Mouse (Mus musculus) left cerebral cortex, postnatal 14 days (tissue): ENCODE results near the gene Ccnl1. TPM values are rescaled to one million over a fixed set of nuclear protein-coding genes. Genes with fewer than 3 reads are reported as not detected.

Source experiments
- DNase-seq, 2 experiments: peaks; one replicate each; pipeline ENCODE4 v3.0.0; 2021 to 2022; ENCODE audit warnings: low spot score in 2 of 2, mixed read lengths in 1 of 2
- intact Hi-C: fragments of 180-260 bp; cut with DNase I; formaldehyde crosslinking; loops from one replicate; pipeline ENCODE4 v1.15.1; 2025
- total RNA-seq, 2 experiments: library from RNA; stranded (reverse); gene quantifications; 2 replicates each; pipeline ENCODE4 v1.2.3; 2021

The Ccnl1 gene
- total RNA-seq, 2 experiments from 2014 or later = 45.7 to 50.8 TPM

- no peak for DNase-seq
- intact Hi-C loops = no loop called here
Observed at GRCm38 (mm10) chr3:65898598-65899278, 59.3 kb downstream of the Ccnl1 start.

- intact Hi-C loops = no loop called here
- no peak for DNase-seq
Observed at GRCm38 (mm10) chr3:65897233-65897993, 60.6 kb downstream of the Ccnl1 start.
